Mouse (Mus musculus): ENCODE measurements at regions not wholly inside any gene's neighbourhood (a gene's known extent, or its start where the extent isn't known, plus 50 kb on each side); places are given as distances from the start of the nearest gene placed in this dataset.
A peak's percentile ranks its signal among the peaks of the same experiment; 100 is the strongest.

DNA sequence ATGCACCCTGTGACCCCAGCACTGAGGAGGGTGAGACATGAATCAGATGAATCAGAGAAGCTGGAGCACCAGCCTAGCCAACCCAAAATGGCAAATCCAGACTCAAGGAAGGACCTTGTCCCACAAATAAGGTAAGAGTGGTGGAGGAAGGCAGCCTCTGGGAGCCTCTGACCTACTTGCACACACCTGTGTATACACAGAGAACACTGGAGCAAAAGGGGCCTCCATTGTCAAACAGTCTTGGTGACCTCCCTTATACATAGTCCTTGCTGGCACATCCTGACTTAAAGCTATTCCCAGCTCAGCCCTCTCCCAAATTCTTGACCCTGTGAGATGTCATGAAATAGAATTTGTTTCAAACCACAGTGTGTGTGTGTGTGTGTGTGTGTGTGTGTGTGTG is 57.1 kb downstream of the Inhbb start:
- no peak for DNase-seq (ENCODE audit: low spot score in 2 of 2)

DNA sequence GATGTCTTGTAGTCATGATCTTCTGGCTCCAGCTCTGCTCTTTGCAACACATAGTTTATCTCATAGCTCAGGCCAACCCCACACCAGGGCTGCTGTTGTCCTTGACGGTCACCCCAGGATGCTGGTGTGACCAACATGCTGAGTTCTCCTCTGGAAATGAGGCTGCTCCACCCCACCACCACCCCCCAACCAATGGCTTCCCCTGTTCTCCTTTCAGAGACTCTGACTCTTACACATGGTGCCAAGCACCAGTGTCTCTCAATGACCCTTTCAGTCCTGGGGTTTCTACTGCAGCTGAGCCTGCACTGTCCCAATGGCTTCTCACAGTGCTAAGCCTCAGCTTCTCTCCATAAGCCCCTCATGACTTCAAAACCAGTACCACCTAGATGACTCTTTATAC is 64.0 kb downstream of the Inhbb start:
- no peak for DNase-seq (ENCODE audit: low spot score in 2 of 2)

DNA sequence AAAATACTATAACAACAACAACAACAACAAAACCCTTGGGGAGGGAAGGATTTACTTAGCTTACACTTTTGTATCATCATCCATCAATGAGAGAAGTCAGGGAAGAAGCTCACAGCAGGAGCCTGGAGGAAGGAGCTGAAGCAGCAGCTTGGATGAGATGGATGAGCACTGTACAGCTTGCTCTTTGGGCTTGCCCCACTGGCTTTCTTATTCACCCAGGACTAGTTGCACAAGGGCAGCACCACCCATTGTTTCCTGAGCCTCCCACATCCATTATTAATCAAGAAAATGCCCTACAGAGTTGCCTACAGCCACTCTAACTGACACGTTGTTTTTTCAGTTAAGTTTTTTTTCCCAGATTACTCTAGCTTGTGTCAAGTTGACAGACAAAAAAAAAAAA is 65.1 kb downstream of the Inhbb start:
- DNase-seq (ENCODE audit: low spot score in 2 of 2) = no peak

DNA sequence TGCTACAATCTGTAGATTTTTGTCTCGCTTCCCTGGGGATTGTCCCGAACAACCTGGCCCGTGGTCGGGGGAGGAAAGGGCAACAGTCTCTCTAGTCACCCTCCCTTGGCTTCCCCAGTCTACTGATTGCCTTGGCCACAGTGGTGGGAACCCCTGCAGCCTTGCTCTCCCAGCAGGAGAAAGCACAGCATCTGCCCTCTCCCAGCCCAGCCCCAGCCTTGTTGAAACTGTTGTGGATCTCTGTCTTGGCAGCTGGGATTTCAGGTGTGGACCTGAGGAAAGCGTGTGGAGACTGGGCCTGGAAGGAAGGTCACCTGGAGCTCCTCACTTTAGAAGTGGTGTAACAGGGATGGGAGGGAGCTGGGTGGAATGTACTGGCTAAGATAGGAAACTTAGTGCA is 66.6 kb downstream of the Inhbb start:
- no peak for DNase-seq (ENCODE audit: low spot score in 2 of 2)

DNA sequence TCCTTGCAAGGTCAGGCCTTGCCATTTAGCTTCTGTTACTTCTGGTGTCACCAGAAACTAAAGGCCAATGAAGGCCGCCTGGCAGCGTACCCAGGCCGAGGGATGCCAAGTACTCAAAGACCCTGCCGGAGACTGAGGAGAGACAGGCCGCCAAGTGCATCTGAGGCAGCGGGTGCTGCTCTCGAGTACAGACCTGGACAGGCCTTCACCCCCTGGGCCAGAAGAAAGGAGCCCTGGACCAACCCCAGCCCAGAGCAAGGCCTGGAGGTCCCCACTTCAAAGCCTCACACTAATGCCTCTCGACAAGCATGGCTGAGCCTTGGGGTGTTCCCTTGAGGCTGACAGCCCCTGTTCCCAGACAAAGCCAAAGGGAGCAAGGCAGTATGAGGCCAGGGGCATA is 70.5 kb downstream of the Inhbb start:
- DNase-seq (ENCODE audit: low spot score in 2 of 2) = no peak

DNA sequence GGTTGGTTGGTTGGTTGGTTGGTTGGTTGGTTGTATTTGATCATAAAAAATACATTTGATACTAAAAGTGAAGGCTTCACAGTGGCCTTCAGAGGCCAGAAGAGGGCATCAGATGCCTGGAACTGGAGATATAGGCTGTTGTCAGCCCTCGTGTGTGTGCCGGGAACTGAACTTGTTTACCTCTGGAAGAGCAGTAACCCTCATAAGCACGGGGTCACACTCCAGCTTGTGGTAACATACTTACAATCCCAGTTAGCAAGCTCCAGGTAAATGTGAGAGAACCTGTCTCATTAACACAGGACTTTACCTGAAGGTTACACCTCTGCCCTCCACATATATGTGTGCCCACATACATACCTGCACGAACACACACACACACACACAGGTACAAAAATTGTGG is 71.2 kb downstream of the Inhbb start:
- no peak for DNase-seq (ENCODE audit: low spot score in 2 of 2)

DNA sequence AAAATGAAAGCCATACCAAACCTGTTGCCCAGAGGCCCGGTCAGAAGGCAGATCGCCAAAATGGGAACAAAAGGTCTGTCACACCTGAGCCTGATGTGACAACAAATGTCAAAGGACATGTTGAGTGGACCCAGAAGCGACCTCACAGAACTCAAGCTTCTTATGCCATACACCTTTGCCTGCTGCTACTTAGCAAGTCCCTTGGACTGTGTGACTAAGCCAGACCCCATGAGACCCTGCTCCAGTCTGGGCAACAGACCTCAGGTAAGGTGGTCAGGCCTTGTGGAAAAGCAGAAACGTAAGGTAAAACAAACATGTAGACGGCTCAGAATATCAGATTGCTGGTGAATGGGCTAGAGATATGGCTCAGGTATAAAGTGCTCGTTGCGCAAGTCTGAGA is 71.8 kb downstream of the Inhbb start:
- no peak for DNase-seq (ENCODE audit: low spot score in 2 of 2)

DNA sequence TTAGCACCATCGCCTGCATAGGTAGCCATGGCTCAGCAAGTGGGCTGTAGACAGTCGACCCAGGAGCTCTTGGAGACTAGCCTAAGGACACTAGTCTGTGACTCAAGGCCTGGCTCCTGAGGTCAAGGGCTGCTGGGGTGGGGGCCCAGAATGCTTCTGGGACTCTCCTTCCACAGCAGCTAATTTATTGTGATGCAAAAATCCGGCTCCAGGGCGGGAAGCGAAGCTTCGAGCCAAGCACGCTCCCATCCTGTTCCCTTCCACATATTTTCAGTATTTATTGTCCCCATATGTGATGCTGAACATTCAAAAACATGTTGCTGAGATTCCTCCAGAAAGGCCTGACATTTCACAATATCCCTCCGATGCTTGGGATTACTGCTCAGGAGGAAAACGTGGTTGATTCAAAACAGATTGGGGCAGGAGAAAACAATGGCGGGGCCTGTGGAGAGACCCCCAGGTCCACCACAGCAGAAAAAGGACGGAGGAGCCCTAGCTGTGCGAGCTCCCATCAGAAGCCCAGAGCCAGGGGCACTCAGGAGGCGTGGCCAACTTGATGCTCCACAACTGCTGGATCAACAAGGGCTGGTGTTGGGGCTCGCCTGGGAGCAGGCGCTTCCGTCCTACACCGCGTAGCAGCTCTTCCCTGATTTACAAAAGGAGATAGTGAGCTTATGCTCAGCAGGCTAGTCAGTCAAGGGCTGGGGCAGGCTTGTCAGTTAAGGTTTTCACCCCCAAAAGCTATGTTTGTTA is 73.4 kb downstream of the Inhbb start:
- DNase-seq (ENCODE audit: low spot score in 2 of 2) = no peak

DNA sequence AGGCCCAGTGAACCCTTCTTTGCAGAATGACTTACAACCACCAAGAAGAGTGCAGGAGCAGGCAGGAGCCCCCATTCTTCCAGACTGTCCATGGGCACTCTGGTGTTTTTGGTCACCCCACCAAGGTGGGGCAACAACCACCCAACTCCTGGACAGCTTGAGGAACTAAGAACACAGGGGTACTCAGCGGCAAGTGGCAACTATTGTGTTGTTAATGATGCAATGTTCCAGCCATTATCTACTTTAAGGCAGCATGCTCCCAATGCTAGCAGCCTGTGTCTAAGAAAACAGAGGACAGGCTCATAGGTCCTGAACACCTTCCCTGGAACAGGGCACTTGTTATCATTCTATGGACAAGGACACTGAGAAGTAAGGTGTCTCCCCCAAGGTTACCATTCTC is 74.3 kb downstream of the Inhbb start:
- no peak for DNase-seq (ENCODE audit: low spot score in 2 of 2)

DNA sequence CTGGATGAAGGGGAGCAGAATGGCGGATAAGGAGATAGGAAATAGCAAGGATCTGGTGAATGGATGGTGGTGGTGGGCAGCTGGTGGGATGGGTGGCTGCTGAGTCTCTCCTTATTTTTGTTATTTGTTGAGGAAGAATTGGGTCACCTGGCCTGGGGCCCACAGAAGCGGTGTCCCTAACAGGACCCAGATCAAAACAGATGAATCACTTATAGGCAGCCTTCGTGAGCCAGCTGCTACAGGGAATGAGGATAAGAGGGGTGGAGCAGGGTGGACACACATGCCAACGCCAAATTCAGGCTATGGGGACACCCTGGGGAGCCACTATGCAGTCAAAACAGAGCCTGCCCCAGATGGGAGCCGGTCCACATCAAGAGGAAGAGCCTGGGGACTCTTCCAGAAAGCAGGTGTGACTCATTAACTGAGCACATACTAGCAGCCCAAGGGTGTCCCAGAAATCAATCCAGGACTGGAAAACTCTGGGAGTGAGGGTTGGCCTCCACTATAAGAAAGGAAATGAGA is 75.4 kb downstream of the Inhbb start:
- DNase-seq (ENCODE audit: low spot score in 2 of 2) = peak; percentile 6 to 22

DNA sequence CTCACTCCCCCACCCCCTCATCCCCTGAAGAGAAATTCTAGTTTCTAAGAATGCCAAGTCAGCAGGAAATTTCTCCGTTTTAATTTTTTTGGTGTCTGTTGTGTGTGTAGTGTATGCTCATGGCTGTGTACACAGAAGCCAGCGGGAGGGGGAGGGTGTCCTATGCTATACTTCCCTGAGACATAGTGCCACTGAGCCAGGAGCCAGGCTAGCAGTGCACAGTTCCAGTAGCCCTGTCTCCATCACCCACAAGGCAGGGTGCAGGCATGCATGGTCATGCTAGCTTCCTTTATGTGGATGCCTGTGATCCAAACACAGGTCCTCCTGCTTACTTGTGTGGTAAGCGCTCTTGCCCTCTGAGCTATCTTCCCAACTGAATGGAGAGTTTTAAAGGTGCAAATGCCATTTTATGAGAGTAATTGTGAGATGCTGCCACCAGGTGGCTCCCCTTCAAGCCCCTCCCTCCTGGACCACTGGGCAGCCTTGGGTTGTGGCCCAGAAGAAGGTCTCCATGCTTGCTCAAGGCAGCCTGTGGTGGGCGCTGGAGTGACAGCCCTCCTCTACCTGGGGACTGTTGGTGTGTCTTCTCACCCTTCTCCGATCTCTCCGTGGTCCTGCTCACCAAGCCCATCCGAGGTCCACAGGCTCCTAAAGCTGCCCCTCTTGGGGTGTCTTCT is 76.8 kb downstream of the Inhbb start:
- no peak for DNase-seq (ENCODE audit: low spot score in 2 of 2)

DNA sequence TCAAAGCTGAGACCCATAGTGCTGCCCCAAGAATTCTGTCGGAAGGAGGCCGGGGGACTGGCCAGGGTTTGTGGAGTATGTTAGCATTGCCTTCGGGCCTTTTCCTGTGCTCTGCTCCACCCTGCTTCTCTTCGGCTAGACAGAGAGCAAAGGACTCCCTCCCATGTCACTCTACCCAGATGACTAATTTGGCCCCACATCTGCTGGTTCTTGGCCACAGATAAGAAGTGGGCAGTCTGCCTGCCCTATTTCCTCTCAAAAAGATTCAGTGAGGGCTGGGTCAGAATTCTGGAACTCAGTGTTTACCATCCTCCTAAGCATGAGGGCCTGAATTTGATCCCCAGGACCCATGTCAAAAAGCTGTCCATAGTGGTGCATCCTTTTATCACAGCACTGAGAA is 78.0 kb downstream of the Inhbb start:
- peak; percentile 34 to 65 for DNase-seq (ENCODE audit: low spot score in 2 of 2)

DNA sequence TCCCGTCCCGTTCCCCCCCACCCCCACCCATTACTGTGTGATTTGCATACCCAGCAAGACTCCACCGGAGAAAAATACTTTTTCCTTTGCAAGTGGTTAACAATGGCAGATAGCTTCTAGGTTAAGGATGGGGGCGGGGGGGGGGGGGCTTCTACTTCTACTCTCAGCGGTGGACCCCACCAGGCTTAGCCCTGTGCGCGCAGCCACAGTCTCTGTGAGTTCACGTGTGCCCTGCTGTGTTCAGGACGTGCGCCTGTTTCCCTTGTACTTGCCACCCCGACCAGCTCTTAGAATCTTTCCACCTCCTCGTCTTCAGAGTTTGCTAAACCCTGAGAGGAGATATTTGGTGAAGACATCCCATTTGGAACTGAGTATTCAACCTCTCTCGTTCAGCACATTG is 86.9 kb downstream of the Inhbb start:
- DNase-seq (ENCODE audit: low spot score in 2 of 2) = no peak

DNA sequence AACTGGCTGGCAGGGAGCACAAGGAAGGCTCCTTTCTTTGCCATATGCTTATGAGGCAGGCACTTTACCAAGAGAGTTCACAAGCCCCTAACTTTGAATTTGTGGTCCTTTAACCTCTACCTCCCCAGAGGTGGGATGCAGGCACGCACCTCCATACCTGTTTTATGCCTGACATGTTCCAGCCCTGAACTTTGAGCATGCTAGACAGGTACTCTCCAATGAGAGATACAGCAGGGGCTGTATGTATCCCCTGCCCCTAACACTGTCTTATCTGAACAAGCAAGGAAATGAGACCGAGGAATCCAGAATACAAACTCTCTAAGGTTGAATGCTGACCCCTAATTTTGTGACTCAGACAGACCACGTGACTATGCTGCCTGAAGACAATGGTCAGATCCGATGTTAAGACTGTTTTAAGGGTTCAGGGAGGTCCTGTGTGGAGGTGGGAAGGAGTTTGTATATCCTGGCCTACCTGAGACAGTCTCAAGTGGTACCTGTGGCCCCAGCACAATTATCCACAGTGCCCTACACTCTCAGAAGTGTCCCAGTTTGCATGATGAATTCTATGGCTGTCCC is 91.2 kb downstream of the Inhbb start:
- no peak for DNase-seq (ENCODE audit: low spot score in 2 of 2)

DNA sequence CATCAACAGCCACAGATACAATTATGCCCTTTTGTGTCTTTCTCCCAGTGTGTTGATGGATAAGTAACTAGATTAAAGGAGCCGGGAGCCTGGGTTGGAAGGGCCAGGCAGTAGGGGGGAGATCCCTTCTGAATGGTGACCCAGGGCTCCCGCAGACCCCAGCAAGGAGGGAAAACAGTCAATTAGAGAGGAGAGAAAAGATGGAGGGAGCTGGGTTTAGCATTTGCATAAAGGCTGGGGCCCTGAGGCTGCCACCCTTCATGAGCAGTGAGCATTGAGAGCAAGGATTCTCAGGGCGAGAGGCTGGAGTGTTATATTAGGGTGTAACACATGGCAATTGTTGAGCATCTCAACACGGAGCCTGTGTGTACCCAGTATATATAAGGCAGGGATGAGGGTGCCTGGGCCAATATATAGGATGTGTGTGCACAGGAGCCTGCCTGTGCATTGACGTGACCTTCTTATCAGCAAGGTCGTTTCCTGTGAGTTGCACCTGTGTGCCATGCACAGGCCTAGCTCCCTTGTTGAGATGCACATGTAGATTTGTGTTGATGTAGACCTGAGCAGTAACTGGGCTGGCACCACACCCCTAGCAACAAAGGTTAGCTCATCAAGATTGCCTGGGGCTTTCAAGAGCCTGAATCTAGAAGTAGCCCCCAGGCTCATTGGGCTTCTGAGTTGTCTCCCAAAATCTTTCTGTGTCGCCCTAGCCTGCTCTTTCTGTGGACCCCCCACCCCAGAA is 92.2 kb downstream of the Inhbb start:
- DNase-seq (ENCODE audit: low spot score in 2 of 2) = no peak

DNA sequence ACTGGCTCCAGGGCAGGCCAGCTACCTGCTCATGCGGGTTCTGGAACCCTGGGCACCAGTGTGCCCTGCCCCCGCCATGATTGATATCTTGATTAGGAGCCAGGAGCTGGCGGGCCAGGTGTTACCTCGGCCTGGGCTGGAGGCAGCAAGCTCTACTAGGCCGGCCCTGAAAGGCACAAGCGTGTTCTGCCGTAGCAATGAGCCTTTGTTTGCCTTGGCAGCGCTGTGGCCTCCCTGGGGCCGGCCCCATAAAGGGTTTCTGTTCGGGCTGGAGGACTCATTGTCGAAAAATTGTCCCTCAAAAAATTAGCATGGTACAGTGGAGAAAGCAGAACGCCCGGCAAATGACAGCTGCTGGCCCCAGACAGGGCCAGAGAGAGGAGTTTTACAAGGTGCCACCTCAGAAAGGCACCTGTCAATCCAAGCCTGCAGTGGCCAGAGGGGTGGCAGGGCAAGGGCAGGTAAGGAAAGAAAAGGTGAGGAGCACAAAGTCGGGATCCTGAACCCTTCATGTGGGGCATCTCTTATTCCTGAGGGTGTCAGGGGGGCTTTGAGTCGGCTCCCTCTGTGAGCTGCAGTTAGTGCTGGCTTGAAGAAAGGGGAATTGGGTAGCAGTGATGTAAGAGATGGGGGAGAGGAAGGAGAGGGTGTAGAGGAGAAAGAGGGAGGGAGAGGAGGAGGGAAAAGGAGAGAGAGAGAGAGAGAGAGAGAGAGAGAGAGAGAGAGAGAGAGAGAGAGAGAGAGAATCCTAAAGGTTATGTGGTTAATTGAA is 92.9 kb downstream of the Inhbb start:
- DNase-seq (ENCODE audit: low spot score in 2 of 2) = peak in 1 of 2 experiments; percentile 8

DNA sequence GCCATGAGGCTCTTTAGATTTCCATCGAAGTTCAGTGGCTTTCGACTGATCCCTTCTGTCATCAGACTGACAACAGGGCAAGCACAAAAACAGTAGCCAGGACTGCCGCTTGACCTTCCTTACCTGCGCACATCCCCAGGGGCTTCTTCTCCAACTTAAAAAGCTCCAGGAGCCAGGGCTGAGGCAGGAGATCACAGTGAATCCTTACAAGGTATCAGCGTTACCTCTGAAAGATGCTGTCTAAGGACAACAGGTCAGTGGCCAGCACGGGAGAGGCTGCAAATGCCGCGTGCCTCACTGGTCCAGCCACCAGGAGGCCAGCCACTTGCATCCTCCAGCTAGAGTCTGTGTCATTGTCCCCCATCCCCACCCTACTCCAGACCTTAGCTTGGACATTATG is 97.5 kb downstream of the Inhbb start:
- DNase-seq (ENCODE audit: low spot score in 2 of 2) = no peak

DNA sequence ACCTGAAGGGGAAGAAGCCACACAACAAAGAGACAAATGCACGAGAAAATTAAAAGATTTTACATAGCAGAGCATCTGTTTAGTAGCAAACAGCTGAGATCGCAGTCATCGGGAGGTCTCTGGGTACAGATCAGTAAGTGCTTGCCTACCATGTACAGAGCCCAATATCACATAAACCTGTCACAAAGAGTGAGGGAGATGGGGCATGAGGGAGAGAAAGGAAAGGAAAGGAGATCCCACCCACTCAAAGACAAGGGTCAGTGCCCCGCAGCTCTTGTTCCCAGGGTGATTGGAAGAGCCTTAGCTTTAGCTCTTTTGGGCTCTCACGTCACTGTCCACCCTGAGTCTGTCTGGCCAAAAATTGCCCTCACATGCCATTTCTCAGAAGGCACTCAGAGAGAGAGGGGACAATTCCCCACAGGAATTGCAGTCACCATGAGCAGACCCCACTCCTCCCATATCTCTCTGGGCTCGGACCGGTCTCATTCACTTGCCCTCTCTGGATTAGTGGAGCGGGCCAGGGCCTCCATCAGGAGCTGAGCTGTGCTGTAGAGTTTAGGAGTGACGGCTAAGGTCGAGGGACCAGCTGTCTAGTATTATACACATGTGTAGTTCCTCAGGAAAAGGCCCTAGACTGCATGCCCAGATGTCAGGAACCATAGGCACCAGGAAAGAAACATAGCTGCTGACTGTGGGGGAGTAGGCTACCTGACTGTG is 99.6 kb downstream of the Inhbb start:
- DNase-seq (ENCODE audit: low spot score in 2 of 2) = no peak

DNA sequence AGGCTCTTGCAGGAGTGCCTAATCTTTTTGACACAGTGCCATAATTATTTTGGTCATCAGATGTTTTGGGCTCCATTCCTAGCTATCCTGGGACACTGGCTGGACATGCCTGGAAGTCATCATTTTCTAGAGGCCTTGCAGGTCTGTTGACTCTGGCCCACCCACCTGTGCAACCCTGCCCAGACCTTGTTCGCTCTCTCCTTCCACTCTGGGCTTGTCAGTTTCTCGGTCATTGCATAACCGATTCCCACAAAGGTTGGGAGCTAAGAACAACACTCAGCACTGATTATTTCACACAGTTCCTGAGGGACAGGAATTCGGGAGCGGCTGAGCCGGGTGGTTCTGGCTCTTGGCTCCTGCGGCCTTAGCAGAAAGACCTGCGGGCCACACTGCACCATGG is 100.2 kb downstream of the Inhbb start:
- DNase-seq (ENCODE audit: low spot score in 2 of 2) = peak; percentile 62 to 70

DNA sequence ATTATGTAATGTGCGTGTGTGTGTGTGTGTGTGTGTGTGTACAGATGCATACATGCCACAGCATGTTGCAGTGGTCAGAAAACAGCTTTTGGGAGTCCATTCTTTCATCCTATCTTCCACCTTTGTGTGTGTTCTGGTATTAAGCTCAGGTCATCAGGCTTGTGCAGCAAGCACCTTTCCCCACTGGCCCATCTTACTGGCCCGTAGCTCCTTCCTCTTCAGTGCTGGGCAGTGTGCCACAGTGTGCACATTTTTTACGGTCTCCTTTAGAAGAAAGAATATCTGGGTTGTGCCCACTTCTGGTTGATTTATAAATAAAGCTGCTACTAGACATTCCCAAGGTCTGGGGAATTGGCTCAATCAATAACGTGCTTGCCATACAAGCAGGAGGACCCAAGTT is 105.0 kb downstream of the Inhbb start:
- DNase-seq (ENCODE audit: low spot score in 2 of 2) = no peak

Data from heart, adult 9 months (tissue).